Mouse (Mus musculus): Measurements from ENCODE around the gene Slc7a6os. TPM values are rescaled to one million over a fixed set of nuclear protein-coding genes. Genes with fewer than 3 reads are reported as not detected.

Gene Slc7a6os
- polyA plus RNA-seq, 1 experiment: 16.5 TPM

DNA sequence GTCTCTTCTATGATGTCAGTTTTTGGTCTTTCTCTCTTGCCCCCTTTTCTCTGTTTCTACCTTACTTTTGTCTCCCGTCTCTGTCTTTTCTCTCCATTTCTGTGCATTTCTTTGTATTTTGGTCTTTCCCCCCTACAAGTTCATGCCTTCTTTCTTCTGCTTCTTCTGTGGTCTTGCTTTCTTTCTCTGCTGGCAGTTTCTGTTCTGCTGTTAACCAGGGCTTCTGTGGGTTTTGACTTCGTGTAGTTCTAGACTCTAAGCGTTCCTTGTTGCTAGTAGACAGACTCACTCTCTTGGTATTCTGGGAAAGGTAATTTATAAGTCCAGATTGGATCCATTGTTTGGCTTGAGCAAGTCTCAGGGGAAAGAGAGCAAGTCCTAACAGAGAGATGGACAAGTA, 24.3 kb downstream of the Slc7a6os start:
- H3K4me1 ChIP-seq (ENCODE audit: control insufficient read depth, insufficient read depth, low read length): no peaks in the 10 kb centered on the region
- WGBS: 85% methylated on average over 3 of the region's 3 CpGs
- TF ChIP-seq POLR2A (IDR thresholded peaks at IDR 0.05; ENCODE audit: borderline replicate concordance, extremely low read depth, low read depth, low read length): no peak
- TF ChIP-seq CTCF (IDR thresholded peaks at IDR 0.05; ENCODE audit: insufficient read depth, low read length): no peak
- no peak for DNase-seq
- no peak overlapping the region for H3K4me3 ChIP-seq (replicated peaks; ENCODE audit: extremely low read depth, low read depth, low read length)

DNA sequence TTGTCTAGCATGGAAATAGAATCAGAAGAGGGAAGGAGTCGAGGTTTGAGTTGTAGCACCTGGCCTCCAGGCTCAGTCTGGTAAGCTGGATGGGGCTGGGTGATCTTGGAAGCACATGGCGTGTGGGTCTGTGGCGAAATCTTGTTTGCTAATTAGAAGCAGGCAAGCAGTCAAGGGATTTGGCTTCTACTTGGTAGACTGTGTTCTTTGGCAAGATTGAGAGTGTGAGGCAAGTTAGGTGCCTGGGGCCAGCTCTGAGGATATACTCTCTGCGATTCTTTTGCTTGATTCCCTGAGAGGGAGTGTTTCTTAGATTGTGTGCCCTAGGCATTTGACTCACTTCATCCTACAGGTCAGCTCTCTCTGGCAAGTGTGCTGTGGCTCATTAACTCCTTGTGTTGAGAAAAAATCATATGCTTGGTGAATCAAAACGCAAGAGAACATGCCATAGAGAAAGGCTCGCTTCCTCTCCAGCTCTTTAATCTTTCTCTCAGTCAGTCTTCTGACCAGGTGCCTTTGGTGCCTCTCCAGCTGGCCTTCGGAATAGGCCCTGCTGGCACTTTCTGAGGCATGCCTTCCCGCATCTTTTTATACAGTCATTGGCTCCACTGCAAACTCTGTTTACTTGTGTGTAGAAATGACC, 25.0 kb downstream of the Slc7a6os start:
- no peak for DNase-seq

DNA sequence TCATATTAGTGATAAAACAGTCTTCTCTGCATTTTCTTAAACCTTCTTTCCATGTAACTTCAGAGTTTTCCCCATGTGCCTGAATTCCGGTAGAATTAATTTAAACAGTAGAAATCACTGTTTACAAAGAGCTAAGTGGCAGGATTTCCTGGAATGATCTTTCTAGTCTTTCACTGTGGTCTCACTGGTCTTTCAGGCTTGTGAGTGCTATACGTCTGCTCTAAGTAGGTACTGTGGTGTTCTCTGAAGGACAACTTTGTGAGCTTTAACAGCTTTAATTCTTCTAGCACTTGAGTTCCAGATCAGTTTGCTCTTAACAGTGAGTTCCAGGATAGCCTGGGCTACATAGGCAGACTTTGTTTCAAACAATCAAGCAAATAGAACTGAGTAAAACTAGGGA, 32.3 kb downstream of the Slc7a6os start:
- Histone ChIP-seq H3K4me3 (replicated peaks; ENCODE audit: extremely low read depth, low read depth, low read length) (no peak overlapping the region), H3K4me1 (ENCODE audit: control insufficient read depth, insufficient read depth, low read length) (no peaks in the 10 kb centered on the region; the same call in none of the 2 replicates)
- TF ChIP-seq CTCF (IDR thresholded peaks at IDR 0.05; ENCODE audit: insufficient read depth, low read length) (no peak), POLR2A (IDR thresholded peaks at IDR 0.05; ENCODE audit: borderline replicate concordance, extremely low read depth, low read depth, low read length) (no peak)
- WGBS: 29% methylated on average over 2 of the region's 2 CpGs
- no peak for DNase-seq

More for the DNA sequence above, 25.0 kb downstream of the Slc7a6os start:
- H3K4me1 ChIP-seq (ENCODE audit: control insufficient read depth, insufficient read depth, low read length): no peaks in the 10 kb centered on the region
- WGBS: 63% methylated on average over 8 of the region's 8 CpGs
- TF ChIP-seq POLR2A (IDR thresholded peaks at IDR 0.05; ENCODE audit: borderline replicate concordance, extremely low read depth, low read depth, low read length) (no peak), CTCF (IDR thresholded peaks at IDR 0.05; ENCODE audit: insufficient read depth, low read length) (no peak)
- no peak overlapping the region for H3K4me3 ChIP-seq (replicated peaks; ENCODE audit: extremely low read depth, low read depth, low read length)

- TF ChIP-seq CTCF (IDR thresholded peaks at IDR 0.05; ENCODE audit: insufficient read depth, low read length) (no peak), POLR2A (IDR thresholded peaks at IDR 0.05; ENCODE audit: borderline replicate concordance, extremely low read depth, low read depth, low read length) (no peak)
- DNase-seq: no peak
- Histone ChIP-seq H3K4me3 (replicated peaks; ENCODE audit: extremely low read depth, low read depth, low read length) (no peak overlapping the region), H3K4me1 (ENCODE audit: control insufficient read depth, insufficient read depth, low read length) (no peaks in the 10 kb centered on the region; the same call in none of the 2 replicates)
- 59% methylated on average over 1 of the region's 1 CpGs for WGBS
Observed at GRCm38 (mm10) chr8:106177594-106177993, 33.1 kb downstream of the Slc7a6os start.

- H3K4me3 ChIP-seq (replicated peaks; ENCODE audit: extremely low read depth, low read depth, low read length): no peak overlapping the region
- H3K4me1 ChIP-seq (ENCODE audit: control insufficient read depth, insufficient read depth, low read length): no peaks in the 10 kb centered on the region; the same call in none of the 2 replicates
- no peak for DNase-seq
- 35% methylated on average over 1 of the region's 1 CpGs for WGBS
- TF ChIP-seq POLR2A (IDR thresholded peaks at IDR 0.05; ENCODE audit: borderline replicate concordance, extremely low read depth, low read depth, low read length) (no peak), CTCF (IDR thresholded peaks at IDR 0.05; ENCODE audit: insufficient read depth, low read length) (no peak)
Observed at GRCm38 (mm10) chr8:106176891-106177290, 33.8 kb downstream of the Slc7a6os start.

- WGBS: 80% methylated on average over 3 of the region's 3 CpGs
- Histone ChIP-seq H3K4me1 (ENCODE audit: control insufficient read depth, insufficient read depth, low read length) (no peaks in the 10 kb centered on the region; the same call in none of the 2 replicates), H3K4me3 (replicated peaks; ENCODE audit: extremely low read depth, low read depth, low read length) (no peak overlapping the region)
- TF ChIP-seq CTCF (IDR thresholded peaks at IDR 0.05; ENCODE audit: insufficient read depth, low read length): no peak
- TF ChIP-seq POLR2A (IDR thresholded peaks at IDR 0.05; ENCODE audit: borderline replicate concordance, extremely low read depth, low read depth, low read length): no peak
- no peak for DNase-seq
Observed at GRCm38 (mm10) chr8:106173566-106173965, 37.2 kb downstream of the Slc7a6os start.

- 12% methylated on average over 6 of the region's 6 CpGs for WGBS
- no peak for DNase-seq
- no peak for TF ChIP-seq POLR2A (IDR thresholded peaks at IDR 0.05; ENCODE audit: borderline replicate concordance, extremely low read depth, low read depth, low read length)
- no peak for TF ChIP-seq CTCF (IDR thresholded peaks at IDR 0.05; ENCODE audit: insufficient read depth, low read length)
- peaks cover 4% of the 10 kb centered on the region; the same call in 1 of the 2 replicates for H3K4me1 ChIP-seq (ENCODE audit: control insufficient read depth, insufficient read depth, low read length)
- H3K4me3 ChIP-seq (replicated peaks; ENCODE audit: extremely low read depth, low read depth, low read length): no peak overlapping the region
Observed at GRCm38 (mm10) chr8:106169934-106170480, 40.7 kb downstream of the Slc7a6os start.

DNA sequence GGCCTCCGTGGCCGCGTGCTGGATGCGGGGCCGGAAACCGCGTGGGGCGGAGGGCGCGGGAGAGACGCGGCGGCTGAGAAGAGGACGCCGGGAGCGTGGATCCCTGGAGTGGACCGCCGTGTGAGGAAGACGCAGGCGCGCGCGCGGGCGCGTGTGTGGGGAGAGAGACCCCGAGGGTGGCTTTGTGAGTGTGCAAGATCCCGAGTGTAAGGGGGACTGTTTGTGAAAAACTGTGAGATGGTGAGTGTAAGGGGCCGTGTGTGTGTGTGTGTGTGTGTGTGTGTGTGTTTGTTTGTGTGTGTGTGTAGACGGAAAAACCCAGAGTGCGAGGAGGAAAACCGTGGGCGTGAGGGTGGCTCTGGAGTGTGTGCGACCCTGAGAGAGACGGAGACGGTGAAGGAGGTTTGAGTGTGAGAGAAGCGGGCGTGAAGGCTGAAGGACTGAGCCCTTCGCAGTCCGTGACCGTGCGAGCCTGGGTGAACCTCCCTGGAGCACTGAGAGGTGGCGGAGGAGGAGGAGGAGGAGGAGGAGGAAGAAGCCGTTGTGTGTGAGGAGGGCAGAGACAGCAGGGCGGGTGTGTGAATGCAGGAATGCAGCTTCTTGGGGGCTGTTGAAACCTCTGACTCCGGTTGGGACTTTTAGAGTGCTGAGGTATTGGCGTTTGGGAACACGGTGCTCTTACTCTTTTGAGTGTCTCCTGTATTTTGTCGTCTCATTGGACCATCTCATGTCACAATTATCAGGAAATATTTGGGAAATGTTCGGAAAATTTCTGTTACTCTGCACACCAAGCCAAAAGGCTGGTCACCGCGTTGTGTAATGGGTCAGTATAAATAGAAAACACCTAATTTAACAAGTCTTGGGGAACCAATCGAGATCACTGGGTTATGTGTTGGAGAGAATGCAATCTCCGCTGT, 41.5 kb downstream of the Slc7a6os start:
- DNase-seq: peak; percentile 52
- TF ChIP-seq POLR2A (IDR thresholded peaks at IDR 0.05; ENCODE audit: borderline replicate concordance, extremely low read depth, low read depth, low read length): no peak; the same call in 1 of the 2 replicates
- no peak for TF ChIP-seq CTCF (IDR thresholded peaks at IDR 0.05; ENCODE audit: insufficient read depth, low read length)
- under 1% methylated on average over 54 of the region's 54 CpGs for WGBS
- Histone ChIP-seq H3K4me1 (ENCODE audit: control insufficient read depth, insufficient read depth, low read length) (peaks cover 4% of the 10 kb centered on the region; the same call in 1 of the 2 replicates), H3K4me3 (replicated peaks; ENCODE audit: extremely low read depth, low read depth, low read length) (peak overlapping the region; percentile 96)

DNA sequence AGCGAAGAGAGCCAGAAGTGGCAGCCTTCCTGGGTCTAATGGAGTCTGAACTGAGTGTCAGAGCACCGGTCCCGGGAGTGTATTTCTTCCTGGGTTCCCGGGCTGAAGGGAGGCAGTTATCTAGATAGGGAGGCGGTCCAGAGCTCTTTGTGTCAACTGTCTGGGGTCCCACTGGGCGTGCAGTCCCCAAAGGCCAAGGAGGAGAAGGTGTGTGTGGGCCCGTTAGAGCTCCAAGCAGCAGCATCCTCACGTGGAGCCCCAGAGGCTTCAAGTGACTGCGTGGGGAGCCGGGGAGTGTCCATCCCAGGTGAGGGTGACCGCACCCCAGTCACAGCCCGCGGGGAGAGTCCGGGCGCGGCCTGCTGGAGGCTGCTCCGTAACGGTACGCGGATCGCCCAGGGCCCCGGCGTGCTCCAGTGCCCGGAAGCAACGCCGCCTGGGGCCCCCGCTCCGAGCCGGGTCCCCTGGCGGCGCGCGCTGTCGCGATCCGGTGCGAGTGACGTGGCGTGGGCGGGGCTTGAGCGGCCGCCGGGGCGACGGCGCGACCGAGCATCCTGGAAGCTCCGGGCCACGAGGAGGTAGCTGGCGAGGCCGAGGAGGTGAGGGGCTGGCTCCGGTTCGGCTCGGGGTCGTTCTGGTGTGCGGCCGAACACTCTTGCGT, 42.2 kb downstream of the Slc7a6os start, which contains the start of gene Slc7a6:
Gene Slc7a6, plus strand, starts transcription at position 502 of the 661 bp plus-strand sequence.
- Histone ChIP-seq H3K4me3 (replicated peaks; ENCODE audit: extremely low read depth, low read depth, low read length) (peak within 1 kb of the TSS; percentile 96), H3K4me1 (ENCODE audit: control insufficient read depth, insufficient read depth, low read length) (peaks cover 4% of the 10 kb centered on the region; the same call in 1 of the 2 replicates)
- under 1% methylated on average over 59 of the region's 59 CpGs for WGBS
- peak; percentile 87 for DNase-seq
- TF ChIP-seq CTCF (IDR thresholded peaks at IDR 0.05; ENCODE audit: insufficient read depth, low read length): no peak
- peak; percentile 48; the same call in 1 of the 2 replicates for TF ChIP-seq POLR2A (IDR thresholded peaks at IDR 0.05; ENCODE audit: borderline replicate concordance, extremely low read depth, low read depth, low read length)
